Mouse (Mus musculus): ENCODE data around the gene Pan3. TPM values are rescaled to one million over a fixed set of nuclear protein-coding genes. Genes with fewer than 3 reads are reported as not detected.

The Pan3 gene
- total RNA-seq, 2 experiments from 2014 or later: 59.7 to 63.2 TPM

GRCm38 (mm10) chr5:147430361-147430935 lies 487 bp downstream of the Pan3 start:
- intact Hi-C loops (cut with DNase I): loop anchor here (5.0 to 10.0 kb wide), 2 partner anchors 47 to 284 kb away; no protein-coding TSS in a partner anchor
- DNase-seq: peak; percentile 56 to 60

GRCm38 (mm10) chr5:147430936-147431839 lies 1.2 kb downstream of the Pan3 start:
- peak; percentile 68 to 78 for DNase-seq
- intact Hi-C loops (cut with DNase I): loop anchor here (5.0 to 10.0 kb wide), 2 partner anchors 46 to 284 kb away; no protein-coding TSS in a partner anchor

- no peak for DNase-seq
- intact Hi-C loops (cut with DNase I): loop anchor here (5.0 to 10.0 kb wide), 2 partner anchors 44 to 282 kb away; no protein-coding TSS in a partner anchor
Observed at GRCm38 (mm10) chr5:147432927-147433326, 3.0 kb downstream of the Pan3 start.

GRCm38 (mm10) chr5:147435224-147435623 lies 5.3 kb downstream of the Pan3 start:
- intact Hi-C loops (cut with DNase I): loop anchor here (10.0 kb wide), 1 partner anchor 280 kb away; no protein-coding TSS in a partner anchor
- peak; percentile 44 to 51 for DNase-seq

GRCm38 (mm10) chr5:147435751-147436150 lies 5.8 kb downstream of the Pan3 start:
- intact Hi-C loops (cut with DNase I): loop anchor here (10.0 kb wide), 1 partner anchor 279 kb away; no protein-coding TSS in a partner anchor
- DNase-seq: no peak

- intact Hi-C loops (cut with DNase I): loop anchor here (10.0 kb wide), 1 partner anchor 278 kb away; no protein-coding TSS in a partner anchor
- peak; percentile 32 to 41 for DNase-seq
Observed at GRCm38 (mm10) chr5:147436491-147436890, 6.5 kb downstream of the Pan3 start.

- intact Hi-C loops (cut with DNase I): no loop called here
- DNase-seq: no peak
Observed at GRCm38 (mm10) chr5:147440996-147441507, 11.1 kb downstream of the Pan3 start.

GRCm38 (mm10) chr5:147441979-147442378 lies 12.0 kb downstream of the Pan3 start:
- intact Hi-C loops (cut with DNase I): no loop called here
- no peak for DNase-seq

GRCm38 (mm10) chr5:147442741-147443140 lies 12.8 kb downstream of the Pan3 start:
- intact Hi-C loops (cut with DNase I): no loop called here
- DNase-seq: no peak

GRCm38 (mm10) chr5:147444298-147444697 lies 14.3 kb downstream of the Pan3 start:
- no peak for DNase-seq
- intact Hi-C loops (cut with DNase I): no loop called here

- intact Hi-C loops (cut with DNase I): no loop called here
- no peak for DNase-seq
Observed at GRCm38 (mm10) chr5:147444757-147445156, 14.8 kb downstream of the Pan3 start.

GRCm38 (mm10) chr5:147445252-147445651 lies 15.3 kb downstream of the Pan3 start:
- intact Hi-C loops (cut with DNase I): no loop called here
- DNase-seq: no peak

GRCm38 (mm10) chr5:147448526-147448925 lies 18.6 kb downstream of the Pan3 start:
- intact Hi-C loops (cut with DNase I): no loop called here
- DNase-seq: no peak

GRCm38 (mm10) chr5:147448933-147449332 lies 19.0 kb downstream of the Pan3 start:
- no peak for DNase-seq
- intact Hi-C loops (cut with DNase I): no loop called here

- intact Hi-C loops (cut with DNase I): no loop called here
- DNase-seq: no peak
Observed at GRCm38 (mm10) chr5:147456491-147456890, 26.5 kb downstream of the Pan3 start.

- intact Hi-C loops (cut with DNase I): no loop called here
- peak; percentile 36 to 38 for DNase-seq
Observed at GRCm38 (mm10) chr5:147459821-147460567, 30.0 kb downstream of the Pan3 start.

- DNase-seq: no peak
- intact Hi-C loops (cut with DNase I): no loop called here
Observed at GRCm38 (mm10) chr5:147463251-147463650, 33.3 kb downstream of the Pan3 start.

GRCm38 (mm10) chr5:147466361-147466760 lies 36.4 kb downstream of the Pan3 start:
- intact Hi-C loops (cut with DNase I): no loop called here

GRCm38 (mm10) chr5:147471163-147471562 lies 41.2 kb downstream of the Pan3 start:
- no peak for DNase-seq
- intact Hi-C loops (cut with DNase I): no loop called here

More at GRCm38 (mm10) chr5:147466361-147466760, 36.4 kb downstream of the Pan3 start:
- no peak for DNase-seq

GRCm38 (mm10) chr5:147473071-147473470 lies 43.1 kb downstream of the Pan3 start:
- DNase-seq: no peak
- intact Hi-C loops (cut with DNase I): no loop called here

All from heart, postnatal 10 days (tissue).